Mouse (Mus musculus) mouse trophoblast stem cell (cell line): ENCODE data around the gene Gorasp2.

Source experiments
- in situ Hi-C, 2 experiments: fragments of 300-500 bp; cut with MseI, MboI; formaldehyde crosslinking; loops; 2 replicates in 1 of 2; 3 replicates in 1 of 2; pipeline ENCODE4 v1.15.1; 2025

Gorasp2 gene

GRCm38 (mm10) chr2:70660887-70661714 lies at the start of gene Gorasp2:
Gene Gorasp2, plus strand, starts transcription at chr2:70661576.
- in situ Hi-C loops, result no loop called here

GRCm38 (mm10) chr2:70614745-70615351 lies 46.5 kb upstream of the Gorasp2 start:
- in situ Hi-C loops, result no loop called here

GRCm38 (mm10) chr2:70616076-70616475 lies 45.3 kb upstream of the Gorasp2 start:
- in situ Hi-C loops, result no loop called here

DNA sequence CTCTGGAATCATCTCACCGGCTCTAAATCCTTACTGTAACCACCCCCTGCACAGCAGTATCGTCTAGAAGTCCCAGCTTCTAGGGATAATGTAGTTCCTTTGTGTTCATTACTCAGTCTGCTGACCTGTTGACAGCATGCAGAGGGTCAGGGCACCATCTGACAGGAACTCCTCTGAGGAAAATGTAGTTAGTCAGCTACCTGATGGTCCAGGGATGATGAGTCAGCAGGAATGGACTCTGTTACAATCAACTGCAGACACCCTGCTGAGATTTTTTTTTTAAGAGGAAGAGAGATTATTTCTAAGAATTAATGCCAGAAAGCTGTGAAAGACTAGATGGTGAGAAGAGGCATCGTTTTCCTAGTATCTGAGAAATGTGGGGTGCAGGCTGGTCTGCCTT lies 44.8 kb upstream of the Gorasp2 start:
- in situ Hi-C loops, result no loop called here

- in situ Hi-C loops, result no loop called here
These were observed 42.0 kb upstream of the Gorasp2 start for GRCm38 (mm10) chr2:70619232-70619835.

GRCm38 (mm10) chr2:70620225-70620624 lies 41.2 kb upstream of the Gorasp2 start:
- in situ Hi-C loops, result no loop called here

DNA sequence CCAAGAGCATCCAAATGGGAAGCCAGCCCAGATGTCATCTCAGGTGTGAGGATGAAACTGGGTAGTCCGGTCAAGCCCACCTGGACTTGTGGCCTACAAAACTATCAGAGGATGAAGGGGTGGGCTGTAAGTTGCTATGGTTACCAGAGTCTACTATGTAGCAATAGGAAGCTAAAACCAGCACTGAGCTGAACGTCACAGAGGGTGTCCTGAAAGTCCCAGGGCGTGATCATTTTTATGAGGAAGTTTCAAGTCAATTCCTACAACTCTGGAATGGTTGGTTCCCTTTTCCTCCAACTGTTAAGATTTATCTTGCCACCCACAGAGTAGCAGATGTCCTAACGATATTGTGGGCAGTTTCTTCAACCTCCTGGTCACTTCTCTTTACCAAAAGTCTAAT lies 39.1 kb upstream of the Gorasp2 start:
- in situ Hi-C loops, result no loop called here

GRCm38 (mm10) chr2:70625761-70626160 lies 35.6 kb upstream of the Gorasp2 start:
- in situ Hi-C loops, result no loop called here

DNA sequence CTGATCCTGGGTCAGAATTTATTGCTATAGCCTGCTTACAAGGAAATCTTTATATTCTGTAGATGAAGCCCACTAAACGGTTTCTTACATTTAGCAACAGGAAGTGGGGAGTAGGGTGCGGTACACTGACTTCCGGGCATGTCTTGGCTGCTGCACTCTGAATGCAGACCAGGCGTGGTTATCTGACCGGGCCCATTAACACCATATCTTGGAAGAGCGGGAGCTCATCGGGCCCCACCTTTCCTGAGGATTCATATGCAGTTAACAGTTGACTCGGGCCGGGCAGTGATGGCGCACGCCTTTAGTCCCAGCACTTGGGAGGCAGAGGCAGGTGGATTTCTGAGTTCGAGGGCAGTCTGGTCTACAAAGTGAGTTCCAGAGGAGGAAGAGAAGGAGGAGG lies 33.0 kb upstream of the Gorasp2 start:
- in situ Hi-C loops, result no loop called here

- in situ Hi-C loops, result no loop called here
These were observed 32.0 kb upstream of the Gorasp2 start for GRCm38 (mm10) chr2:70629339-70629761.

DNA sequence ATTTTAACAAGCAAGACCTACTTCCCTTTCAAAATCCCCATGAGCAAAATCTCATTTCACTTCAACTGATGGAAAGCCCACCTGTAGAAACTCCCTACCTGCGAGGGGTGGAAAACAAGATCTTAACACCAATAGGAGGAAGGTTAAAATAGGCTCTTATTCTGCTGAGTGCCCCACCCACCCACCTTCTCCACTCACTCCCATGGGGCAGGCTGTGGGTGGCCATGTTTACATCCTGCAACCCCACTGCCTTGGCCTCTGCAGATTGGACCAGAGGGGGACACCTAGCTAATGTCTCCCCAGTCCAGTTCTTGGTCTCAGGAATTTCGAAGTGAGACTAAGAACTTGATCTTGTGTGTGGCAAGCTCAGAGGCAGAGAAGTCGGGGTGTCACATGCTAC lies 31.5 kb upstream of the Gorasp2 start:
- in situ Hi-C loops, result no loop called here

- in situ Hi-C loops, result no loop called here
These were observed 30.1 kb upstream of the Gorasp2 start for GRCm38 (mm10) chr2:70631321-70631720.

- in situ Hi-C loops, result no loop called here
These were observed 29.0 kb upstream of the Gorasp2 start for GRCm38 (mm10) chr2:70632412-70632811.

GRCm38 (mm10) chr2:70634028-70634690 lies 27.2 kb upstream of the Gorasp2 start:
- in situ Hi-C loops, result no loop called here

GRCm38 (mm10) chr2:70640968-70641367 lies 20.4 kb upstream of the Gorasp2 start:
- in situ Hi-C loops, result no loop called here

DNA sequence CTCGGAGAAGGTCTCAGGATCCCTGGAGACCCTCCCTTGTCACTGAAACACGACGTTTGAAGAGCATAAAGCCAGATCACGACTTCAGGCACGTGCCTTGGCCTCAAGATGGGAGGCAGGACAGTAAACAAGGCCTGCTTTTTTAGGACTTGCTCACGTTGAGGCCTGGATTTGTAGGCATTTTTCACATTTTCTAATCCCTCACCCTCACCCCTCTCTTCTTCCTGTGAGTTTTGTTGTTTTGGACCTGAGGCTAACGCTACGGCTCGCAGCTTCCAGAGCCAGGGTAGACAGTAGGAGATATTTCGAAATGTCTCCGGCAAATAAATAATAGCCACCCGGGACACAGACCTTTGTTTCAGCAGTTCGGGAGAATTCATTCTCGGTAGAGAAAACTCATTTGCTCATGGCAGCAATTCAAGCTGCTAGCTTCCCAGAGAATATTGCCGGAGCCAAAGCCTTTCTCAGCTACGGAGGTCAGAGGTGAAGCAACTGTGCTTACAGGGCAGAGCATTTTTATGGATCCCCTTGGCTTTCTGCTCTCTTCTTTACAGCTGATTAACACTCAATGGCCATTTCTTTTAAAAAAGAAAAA lies 18.3 kb upstream of the Gorasp2 start:
- in situ Hi-C loops, result no loop called here

DNA sequence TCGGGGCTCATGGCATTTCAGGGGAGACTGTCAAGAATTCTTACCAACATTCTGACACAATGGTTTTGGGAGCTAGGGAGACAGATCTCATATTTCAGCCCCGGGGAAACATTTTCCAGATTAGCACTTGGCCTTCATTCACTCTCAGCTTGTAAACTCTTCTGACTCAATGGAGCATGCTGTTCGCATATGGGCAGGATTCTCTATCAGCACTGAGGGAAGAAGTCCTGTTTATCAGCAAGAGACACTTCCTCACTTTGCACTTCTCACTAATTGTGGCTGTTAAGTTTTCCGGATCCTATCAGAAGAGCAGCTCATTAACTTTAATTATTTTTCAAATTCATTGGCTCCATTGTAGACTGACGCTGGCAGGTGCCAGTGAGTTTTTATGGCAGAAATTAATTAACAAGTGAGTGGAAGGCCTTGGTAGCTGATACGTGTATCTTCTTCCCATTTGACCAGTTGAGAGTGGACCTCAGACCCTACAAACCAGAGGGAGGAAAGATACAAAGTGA lies 16.1 kb upstream of the Gorasp2 start:
- in situ Hi-C loops, result no loop called here

DNA sequence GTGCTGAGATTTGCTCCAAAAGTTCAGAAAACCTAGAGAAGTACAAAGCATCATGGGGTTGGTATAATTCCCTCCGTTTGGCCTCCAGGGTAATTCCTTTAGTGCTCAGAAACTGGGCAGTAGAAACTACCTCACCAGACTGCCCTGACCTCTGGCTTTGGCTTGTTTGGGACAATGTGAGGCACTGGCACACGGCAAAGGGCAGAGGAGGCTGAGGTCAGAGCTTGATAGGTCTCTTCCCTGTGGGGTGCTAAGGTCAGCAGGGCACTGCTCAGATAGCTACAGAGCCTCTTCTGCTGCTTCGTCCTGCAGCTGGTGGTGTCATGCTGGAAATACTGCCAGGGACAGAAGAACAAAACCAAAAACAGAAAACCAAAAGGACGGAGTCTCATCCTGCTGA lies 13.7 kb upstream of the Gorasp2 start:
- in situ Hi-C loops, result no loop called here

- in situ Hi-C loops, result no loop called here
These were observed 13.1 kb upstream of the Gorasp2 start for GRCm38 (mm10) chr2:70648271-70648670.

DNA sequence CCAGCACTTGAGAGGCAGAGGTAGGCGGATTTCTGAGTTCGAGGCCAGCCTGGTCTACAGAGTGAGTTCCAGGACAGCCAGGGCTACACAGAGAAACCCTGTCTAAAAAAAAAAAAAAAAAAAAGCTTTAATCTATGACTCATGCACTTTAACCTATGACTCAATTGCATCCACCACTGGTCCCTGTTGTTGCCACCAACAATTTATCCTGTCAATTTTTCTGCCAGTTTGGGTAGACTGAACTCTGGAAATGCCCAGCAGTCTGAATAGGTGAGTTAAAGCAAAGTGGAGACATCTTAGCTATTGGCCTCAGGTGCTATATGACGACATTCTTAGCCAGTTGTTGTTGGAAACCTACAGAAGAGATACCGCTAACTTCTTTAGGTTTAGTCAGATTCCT lies 11.9 kb upstream of the Gorasp2 start:
- in situ Hi-C loops, result no loop called here

DNA sequence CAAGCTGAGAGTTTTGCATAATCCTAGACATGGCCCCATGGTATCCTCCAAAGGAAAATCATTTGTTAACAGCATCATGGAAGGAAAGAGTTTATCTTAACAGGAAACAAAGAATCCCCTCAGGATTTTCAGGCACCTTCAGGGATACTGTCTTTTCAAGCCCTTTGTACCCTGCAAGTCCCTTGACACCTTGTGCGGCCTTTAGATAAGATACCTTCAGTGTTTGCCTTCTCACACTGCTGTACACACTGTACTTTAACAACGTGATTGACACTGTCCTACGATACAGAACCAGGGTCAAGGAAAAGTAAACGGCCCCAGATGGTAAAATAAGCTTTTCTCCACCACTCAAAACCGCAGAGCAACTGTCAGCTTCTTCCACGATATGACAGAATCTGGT lies 9.6 kb upstream of the Gorasp2 start:
- in situ Hi-C loops, result no loop called here

- in situ Hi-C loops, result no loop called here
These were observed 4.3 kb upstream of the Gorasp2 start for GRCm38 (mm10) chr2:70657083-70657482.
